Mouse (Mus musculus) liver, postnatal 0 days (tissue): ENCODE measurements at regions not wholly inside any gene's neighbourhood (a gene's known extent, or its start where the extent isn't known, plus 50 kb on each side); places are given as distances from the start of the nearest gene placed in this dataset.

Experiments
- ATAC-seq: fragments of 200-750 bp; cut with Nextera tagmentation; 2 replicates; pipeline ENCODE4 v1.8.0; 2017; ENCODE audit warnings: mild to moderate bottlenecking, moderate library complexity
- DNase-seq: peaks from one replicate; pipeline ENCODE4 v3.0.0-alpha.2; 2016
- H3K27ac ChIP-seq: fragments of 300-500 bp; sonication (generic); 2 replicates; pipeline ENCODE4 v1.5.1; 2014; ENCODE audit warnings: antibody characterized with exemption, moderate library complexity, mild to moderate bottlenecking, low read depth
- H3K27me3 ChIP-seq: fragments of 300-500 bp; sonication (generic); 2 replicates; pipeline ENCODE4 v1.6.1; 2014; ENCODE audit warnings: low read length, control low read depth, mixed read lengths; ENCODE audit not compliant: insufficient read depth
- H3K36me3 ChIP-seq: fragments of 300-500 bp; sonication (generic); replicated peaks from 2 replicates; pipeline ENCODE4 v1.6.1; 2014; ENCODE audit warnings: mild to moderate bottlenecking, control low read depth, low read length, moderate library complexity, mixed read lengths; ENCODE audit not compliant: insufficient read depth
- H3K4me1 ChIP-seq: fragments of 300-500 bp; sonication (generic); 2 replicates; pipeline ENCODE4 v1.6.1; 2014; ENCODE audit warnings: antibody characterized with exemption, mild to moderate bottlenecking, control low read depth; ENCODE audit not compliant: insufficient read depth
- H3K4me2 ChIP-seq: fragments of 300-500 bp; sonication (generic); 2 replicates; pipeline ENCODE4 v1.6.1; 2014; ENCODE audit warnings: low read depth, mild to moderate bottlenecking, low read length, moderate library complexity, mixed read lengths
- H3K4me3 ChIP-seq: fragments of 300-500 bp; sonication (generic); 2 replicates; pipeline ENCODE4 v1.5.1; 2014; ENCODE audit warnings: low read depth, low read length
- H3K9ac ChIP-seq: fragments of 300-500 bp; sonication (generic); replicated peaks from 2 replicates; pipeline ENCODE4 v1.6.1; 2014; ENCODE audit warnings: mild to moderate bottlenecking, moderate library complexity
- H3K9me3 ChIP-seq: fragments of 300-500 bp; sonication (generic); 2 replicates; pipeline ENCODE4 v1.6.1; 2016; ENCODE audit warnings: mild to moderate bottlenecking, control low read depth, low read length, mixed read lengths
- CTCF ChIP-seq: sonication (generic); IDR thresholded peaks from 2 replicates; pipeline ENCODE4 v1.5.1; 2016; ENCODE audit warnings: antibody characterized with exemption, low read depth
- EP300 ChIP-seq: IDR thresholded peaks from 2 replicates; pipeline ENCODE4 v1.6.1; 2016; ENCODE audit warnings: antibody characterized with exemption, low read depth, mild to moderate bottlenecking
- WGBS: fragments of 180-500 bp; shearing (Covaris S2); extraction: QIAGEN DNeasy Blood & Tissue Kit; methylation state at CpG from one replicate; pipeline ENCODE4 v1.1.7; 2014; ENCODE audit not compliant: insufficient replicate concordance; 5-methylcytosine and 5-hydroxymethylcytosine counted together

DNA sequence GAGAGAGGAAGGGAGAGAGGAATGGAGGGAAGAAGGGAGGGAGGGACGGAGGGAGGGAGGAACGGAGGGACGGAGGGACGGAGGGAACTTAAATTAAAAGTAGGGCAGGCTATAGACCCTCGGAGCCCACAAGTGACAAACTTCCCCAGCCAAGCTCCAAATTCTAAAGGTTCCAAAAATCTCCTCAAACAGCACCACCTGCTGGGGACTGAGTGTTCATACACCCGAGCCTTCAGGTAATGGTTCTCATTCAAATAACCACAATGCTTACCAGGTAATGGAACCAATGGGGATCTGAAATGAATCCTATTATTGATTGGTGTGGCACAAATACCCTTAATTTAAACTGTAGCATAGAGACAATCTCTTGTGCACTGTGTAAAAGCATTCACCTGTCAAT lies 246.0 kb upstream of the Tmem132c start:
- ATAC-seq, result no peak
- 62% methylated on average over 6 of the region's 6 CpGs for WGBS

GRCm38 (mm10) chr5:127014166-127014565 lies 227.4 kb upstream of the Tmem132c start:
- WGBS, result 83% methylated on average over 3 of the region's 3 CpGs
- no peak overlapping the region for H3K4me3 ChIP-seq
- DNase-seq, result no peak

More for the DNA sequence above, 246.0 kb upstream of the Tmem132c start:
- Histone ChIP-seq H3K27me3 (no peaks in the 10 kb centered on the region), H3K4me2 (no peak overlapping the region), H3K9me3 (no peaks in the 10 kb centered on the region), H3K36me3 (no peaks in the 10 kb centered on the region), H3K4me1 (no peaks in the 10 kb centered on the region), H3K27ac (no peak overlapping the region), H3K9ac (no peak overlapping the region), H3K4me3 (no peak overlapping the region)
- no peak for DNase-seq
- no peak for TF ChIP-seq EP300
- peak; percentile 25 for TF ChIP-seq CTCF

GRCm38 (mm10) chr5:127016467-127017060 lies 225.0 kb upstream of the Tmem132c start:
- no peaks in the 10 kb centered on the region for H3K36me3 ChIP-seq
- no peak for TF ChIP-seq CTCF
- TF ChIP-seq EP300, result no peak
- H3K27ac ChIP-seq, result no peak overlapping the region
- WGBS, result 68% methylated on average over 4 of the region's 4 CpGs
- no peaks in the 10 kb centered on the region for H3K4me1 ChIP-seq
- H3K4me3 ChIP-seq, result no peak overlapping the region
- DNase-seq, result no peak
- no peak overlapping the region for H3K4me2 ChIP-seq
- H3K27me3 ChIP-seq, result no peaks in the 10 kb centered on the region
- no peak for ATAC-seq
- no peaks in the 10 kb centered on the region for H3K9me3 ChIP-seq
- H3K9ac ChIP-seq, result no peak overlapping the region

More at GRCm38 (mm10) chr5:127014166-127014565, 227.4 kb upstream of the Tmem132c start:
- no peak overlapping the region for H3K9ac ChIP-seq
- H3K4me1 ChIP-seq, result no peaks in the 10 kb centered on the region
- TF ChIP-seq CTCF, result no peak
- TF ChIP-seq EP300, result no peak
- H3K4me2 ChIP-seq, result no peak overlapping the region
- ATAC-seq, result no peak
- no peaks in the 10 kb centered on the region for H3K9me3 ChIP-seq
- H3K36me3 ChIP-seq, result no peaks in the 10 kb centered on the region
- H3K27me3 ChIP-seq, result no peaks in the 10 kb centered on the region
- no peak overlapping the region for H3K27ac ChIP-seq

GRCm38 (mm10) chr5:127017971-127018370 lies 223.6 kb upstream of the Tmem132c start:
- Histone ChIP-seq H3K9ac (no peak overlapping the region), H3K4me1 (no peaks in the 10 kb centered on the region), H3K4me2 (no peak overlapping the region), H3K27ac (no peak overlapping the region), H3K4me3 (no peak overlapping the region), H3K36me3 (no peaks in the 10 kb centered on the region), H3K9me3 (no peaks in the 10 kb centered on the region), H3K27me3 (no peaks in the 10 kb centered on the region)
- no peak for DNase-seq
- no peak for ATAC-seq
- WGBS, result 76% methylated on average over 4 of the region's 4 CpGs
- no peak for TF ChIP-seq CTCF
- no peak for TF ChIP-seq EP300

GRCm38 (mm10) chr5:127036472-127036871 lies 205.1 kb upstream of the Tmem132c start:
- H3K27ac ChIP-seq, result no peak overlapping the region
- no peak overlapping the region for H3K9ac ChIP-seq
- 29% methylated on average over 5 of the region's 5 CpGs for WGBS
- ATAC-seq (no peak), DNase-seq (no peak)
- TF ChIP-seq EP300 (no peak), CTCF (no peak)
- H3K9me3 ChIP-seq, result no peaks in the 10 kb centered on the region
- H3K4me3 ChIP-seq, result no peak overlapping the region
- H3K27me3 ChIP-seq, result no peaks in the 10 kb centered on the region
- H3K36me3 ChIP-seq, result no peaks in the 10 kb centered on the region
- H3K4me1 ChIP-seq, result no peaks in the 10 kb centered on the region
- H3K4me2 ChIP-seq, result no peak overlapping the region

DNA sequence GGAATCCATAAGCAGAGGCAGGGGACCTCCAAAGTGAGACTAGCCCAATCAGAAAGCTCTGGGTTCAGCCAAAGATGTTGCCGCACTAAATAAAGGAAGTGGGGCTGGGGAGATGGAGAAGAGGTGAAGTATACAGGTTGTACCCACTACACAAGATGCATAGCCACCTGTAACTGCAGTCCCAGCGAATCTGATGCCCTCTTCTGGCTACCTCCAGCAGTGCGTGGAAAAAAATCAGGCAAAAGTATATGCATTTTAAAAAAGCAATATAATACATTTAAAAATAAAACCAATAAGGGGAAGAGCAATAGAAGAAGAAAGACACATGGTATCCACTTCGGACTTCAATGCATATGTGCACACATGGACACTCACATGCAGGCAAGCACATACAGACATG lies 183.8 kb upstream of the Tmem132c start:
- TF ChIP-seq CTCF (no peak), EP300 (no peak)
- DNase-seq (no peak), ATAC-seq (no peak)
- Histone ChIP-seq H3K27me3 (no peaks in the 10 kb centered on the region), H3K9ac (no peak overlapping the region), H3K27ac (no peak overlapping the region), H3K36me3 (no peaks in the 10 kb centered on the region), H3K4me3 (no peak overlapping the region), H3K4me2 (no peak overlapping the region), H3K9me3 (no peaks in the 10 kb centered on the region), H3K4me1 (no peaks in the 10 kb centered on the region)
- WGBS, result 60% methylated on average over 4 of the region's 4 CpGs

- 39% methylated on average over 4 of the region's 4 CpGs for WGBS
Measured at GRCm38 (mm10) chr5:127074327-127074726, 167.3 kb upstream of the Tmem132c start.

More at GRCm38 (mm10) chr5:127074327-127074726, 167.3 kb upstream of the Tmem132c start:
- Histone ChIP-seq H3K27ac (no peak overlapping the region), H3K27me3 (no peaks in the 10 kb centered on the region), H3K4me3 (no peak overlapping the region), H3K36me3 (no peaks in the 10 kb centered on the region), H3K4me2 (no peak overlapping the region), H3K4me1 (no peaks in the 10 kb centered on the region), H3K9me3 (no peaks in the 10 kb centered on the region), H3K9ac (no peak overlapping the region)
- no peak for ATAC-seq
- DNase-seq, result no peak
- no peak for TF ChIP-seq CTCF
- TF ChIP-seq EP300, result no peak
